Mouse (Mus musculus) midbrain, embryonic 16.5 days (tissue): ENCODE results near the gene Upk1a. TPM values are rescaled to one million over a fixed set of nuclear protein-coding genes. Genes with fewer than 3 reads are reported as not detected.

ENCODE experiments used
- ATAC-seq: fragments of 200-750 bp; cut with Nextera tagmentation; 2 replicates; pipeline ENCODE4 v1.8.0; 2017; ENCODE audit warnings: moderate TSS enrichment
- H3K27ac ChIP-seq: fragments of 300-500 bp; sonication (generic); 2 replicates; pipeline ENCODE4 v1.5.1; 2014; ENCODE audit warnings: mild to moderate bottlenecking, low read length, mixed read lengths
- H3K27me3 ChIP-seq: fragments of 300-500 bp; sonication (generic); 2 replicates; pipeline ENCODE4 v1.6.1; 2014; ENCODE audit warnings: low read depth, low read length, mixed read lengths; ENCODE audit not compliant: control insufficient read depth, insufficient read depth
- H3K36me3 ChIP-seq: fragments of 300-500 bp; sonication (generic); 2 replicates; pipeline ENCODE4 v1.6.1; 2014; ENCODE audit warnings: mild to moderate bottlenecking, low read length, moderate library complexity, mixed read lengths; ENCODE audit not compliant: control insufficient read depth, insufficient read depth
- H3K4me1 ChIP-seq: fragments of 300-500 bp; sonication (generic); 2 replicates; pipeline ENCODE4 v1.6.1; 2014; ENCODE audit warnings: mild to moderate bottlenecking, low read length, mixed read lengths; ENCODE audit not compliant: control insufficient read depth, insufficient read depth
- H3K4me2 ChIP-seq: fragments of 300-500 bp; sonication (generic); 2 replicates; pipeline ENCODE4 v1.6.1; 2014; ENCODE audit warnings: mild to moderate bottlenecking, low read length, mixed read lengths
- H3K4me3 ChIP-seq: fragments of 300-500 bp; sonication (generic); 2 replicates; pipeline ENCODE4 v1.5.1; 2014; ENCODE audit warnings: low read depth, mild to moderate bottlenecking, low read length, moderate library complexity, mixed read lengths
- H3K9ac ChIP-seq: fragments of 300-500 bp; sonication (generic); 2 replicates; pipeline ENCODE4 v1.6.1; 2014; ENCODE audit warnings: low read depth, low read length, mixed read lengths
- H3K9me3 ChIP-seq: fragments of 300-500 bp; sonication (generic); replicated peaks from 2 replicates; pipeline ENCODE4 v1.6.1; 2014; ENCODE audit warnings: mild to moderate bottlenecking, low read length, mixed read lengths; ENCODE audit not compliant: control insufficient read depth, poor library complexity, severe bottlenecking
- WGBS: fragments of 180-500 bp; shearing (Covaris S2); extraction: QIAGEN DNeasy Blood & Tissue Kit; methylation state at CpG from one replicate; pipeline ENCODE4 v1.1.7; 2014; 5-methylcytosine and 5-hydroxymethylcytosine counted together
- polyA plus RNA-seq: library from polyadenylated mRNA; unstranded; fragments of >200 nt; fragmentation: Nextera tagmentation; extraction: Ambion mirVana; gene quantifications from 2 replicates; pipeline ENCODE4 v1.2.1, GENCODE M21; 2015

The Upk1a gene
- polyA plus RNA-seq, 1 experiment from 2014 or later, result 0.46 TPM

DNA sequence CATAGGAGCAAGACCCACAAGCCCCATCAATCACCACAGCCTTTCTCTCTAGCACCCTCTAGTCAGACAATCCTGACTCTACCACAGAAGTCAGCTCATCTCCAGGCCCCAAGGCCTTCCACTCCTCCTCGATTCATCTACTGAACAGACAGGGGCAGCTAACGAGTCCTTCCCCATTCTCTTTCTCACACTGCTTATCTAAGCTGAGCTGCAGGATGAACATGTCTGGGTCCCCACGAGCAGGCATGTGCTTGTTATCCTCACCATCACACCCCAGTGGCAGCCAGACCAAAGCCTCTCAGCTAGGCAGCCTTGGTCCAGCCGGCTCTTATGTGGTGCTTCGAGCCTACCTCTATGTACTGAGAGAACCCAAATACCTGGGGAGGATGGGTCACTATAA, 40.3 kb downstream of the Upk1a start:
- H3K9ac ChIP-seq, result no peak overlapping the region
- no peak overlapping the region for H3K4me2 ChIP-seq
- no peaks in the 10 kb centered on the region for H3K4me1 ChIP-seq
- WGBS, result 95% methylated on average over 5 of the region's 5 CpGs
- no peak for ATAC-seq
- no peaks in the 10 kb centered on the region for H3K9me3 ChIP-seq
- no peaks in the 10 kb centered on the region for H3K27me3 ChIP-seq
- H3K36me3 ChIP-seq, result peaks cover 73% of the 10 kb centered on the region
- no peak overlapping the region for H3K4me3 ChIP-seq
- H3K27ac ChIP-seq, result no peak overlapping the region

DNA sequence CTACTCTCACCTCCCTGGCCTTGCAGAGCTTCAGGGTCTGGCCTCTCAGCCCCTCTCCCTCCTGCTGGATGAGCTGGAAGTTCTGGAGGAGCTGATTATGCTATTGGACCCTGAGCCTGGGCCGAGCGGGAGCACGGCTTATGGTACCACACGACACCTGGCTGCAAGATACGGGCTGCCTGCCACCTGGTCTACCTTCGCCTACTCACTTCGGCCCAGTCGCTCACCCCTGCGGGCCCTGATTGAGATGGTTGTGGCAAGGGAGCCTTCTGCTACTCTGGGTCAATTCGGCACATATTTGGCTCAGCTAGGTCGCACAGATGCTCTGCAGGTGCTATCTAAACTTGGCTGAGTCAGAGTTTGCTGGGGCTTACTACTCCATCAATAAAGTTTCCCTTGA, 45.1 kb downstream of the Upk1a start:
- Histone ChIP-seq H3K36me3 (peaks cover 46% of the 10 kb centered on the region), H3K4me2 (no peak overlapping the region), H3K27me3 (no peaks in the 10 kb centered on the region), H3K4me3 (no peak overlapping the region), H3K27ac (no peak overlapping the region), H3K9me3 (no peaks in the 10 kb centered on the region), H3K9ac (no peak overlapping the region), H3K4me1 (peaks cover 7% of the 10 kb centered on the region; the same call in 1 of the 2 replicates)
- ATAC-seq, result no peak
- WGBS, result 93% methylated on average over 11 of the region's 11 CpGs

- H3K4me3 ChIP-seq, result no peak overlapping the region
- no peak for ATAC-seq
- peaks cover 12% of the 10 kb centered on the region; the same call in 1 of the 2 replicates for H3K4me1 ChIP-seq
- H3K27ac ChIP-seq, result no peak overlapping the region
- peaks cover 36% of the 10 kb centered on the region for H3K36me3 ChIP-seq
- no peak overlapping the region for H3K9ac ChIP-seq
- no peaks in the 10 kb centered on the region for H3K9me3 ChIP-seq
- no peaks in the 10 kb centered on the region for H3K27me3 ChIP-seq
- WGBS, result 89% methylated on average over 9 of the region's 9 CpGs
- H3K4me2 ChIP-seq, result no peak overlapping the region
Observed at GRCm38 (mm10) chr7:30566033-30566432, 46.6 kb downstream of the Upk1a start.

DNA sequence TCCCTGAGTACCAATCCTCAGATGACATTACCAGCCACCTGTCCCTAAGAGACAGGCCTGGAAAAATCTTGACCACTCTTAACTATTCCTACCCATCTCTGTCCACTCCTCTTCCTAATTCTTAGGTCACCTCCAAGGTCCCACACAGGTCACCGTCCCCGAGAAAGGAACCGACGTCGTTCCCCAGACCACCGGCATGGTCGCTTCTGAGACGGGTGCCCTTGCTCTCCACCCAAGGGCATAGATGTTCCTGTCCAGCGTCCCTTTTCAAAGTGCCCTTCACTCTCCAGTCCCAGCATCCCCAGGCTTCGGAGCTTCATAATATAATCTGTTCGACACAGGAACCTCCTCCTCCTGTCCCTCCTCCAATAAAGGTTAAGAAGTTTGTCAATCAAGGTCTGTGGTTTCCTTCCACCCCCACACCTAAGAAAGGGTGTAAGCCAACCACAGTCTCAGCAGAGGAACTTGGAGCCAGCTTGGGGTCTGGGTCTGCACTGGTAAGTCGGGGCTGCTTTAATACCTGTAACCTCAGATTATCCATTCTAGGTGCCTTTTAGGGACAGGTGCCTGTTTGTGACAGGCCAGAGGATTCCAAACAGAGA, 47.6 kb downstream of the Upk1a start, which contains the start of gene Igflr1:
TSS of gene Igflr1 (plus strand) at position 458 of the 602 bp plus-strand sequence.
- peak within 1 kb of the TSS; percentile 60; the same call in 1 of the 2 replicates for H3K4me2 ChIP-seq
- no peak within 1 kb of the TSS for H3K4me3 ChIP-seq
- 94% methylated on average over 12 of the region's 12 CpGs for WGBS
- H3K9ac ChIP-seq, result no peak within 1 kb of the TSS
- H3K9me3 ChIP-seq, result no peaks in the 10 kb centered on the region
- H3K27ac ChIP-seq, result no peak within 1 kb of the TSS
- peaks cover 29% of the 10 kb centered on the region for H3K36me3 ChIP-seq
- no peak for ATAC-seq
- no peaks in the 10 kb centered on the region for H3K27me3 ChIP-seq
- peaks cover 14% of the 10 kb centered on the region; the same call in 1 of the 2 replicates for H3K4me1 ChIP-seq

- no peak for ATAC-seq
- H3K4me1 ChIP-seq, result peaks cover 20% of the 10 kb centered on the region
Observed at GRCm38 (mm10) chr7:30563906-30564280, 48.8 kb downstream of the Upk1a start.

GRCm38 (mm10) chr7:30563117-30563905, 49.3 kb downstream of the Upk1a start, which contains the start of the genes U2af1l4, Gm49396 and Psenen:
TSS of gene U2af1l4 (plus strand) at chr7:30563301.
TSS of gene Gm49396 (plus strand) at chr7:30563344.
TSS of gene Psenen (minus strand) at chr7:30563627.
- Histone ChIP-seq H3K27ac (peak within 1 kb of the TSS; percentile 92), H3K36me3 (peaks cover 15% of the 10 kb centered on the region), H3K4me1 (peaks cover 26% of the 10 kb centered on the region), H3K4me3 (peak within 1 kb of the TSS; percentile 70), H3K9ac (peak within 1 kb of the TSS; percentile 73), H3K4me2 (peak within 1 kb of the TSS; percentile 83), H3K9me3 (no peaks in the 10 kb centered on the region), H3K27me3 (no peaks in the 10 kb centered on the region)
- WGBS, result under 1% methylated on average over 45 of the region's 45 CpGs
- ATAC-seq, result peak; percentile 85

More at GRCm38 (mm10) chr7:30563906-30564280, 48.8 kb downstream of the Upk1a start:
- WGBS, result 27% methylated on average over 6 of the region's 6 CpGs
- Histone ChIP-seq H3K27me3 (no peaks in the 10 kb centered on the region), H3K4me3 (peak overlapping the region; percentile 70), H3K9me3 (no peaks in the 10 kb centered on the region), H3K4me2 (peak overlapping the region; percentile 60), H3K36me3 (peaks cover 19% of the 10 kb centered on the region), H3K27ac (peak overlapping the region; percentile 92; the same call in 1 of the 2 replicates), H3K9ac (peak overlapping the region; percentile 73; the same call in 1 of the 2 replicates)

GRCm38 (mm10) chr7:30562526-30563116, 50.0 kb downstream of the Upk1a start:
- H3K27me3 ChIP-seq, result no peaks in the 10 kb centered on the region
- H3K4me3 ChIP-seq, result peak overlapping the region; percentile 70
- peaks cover 28% of the 10 kb centered on the region for H3K4me1 ChIP-seq
- peak overlapping the region; percentile 61 for H3K9ac ChIP-seq
- peak overlapping the region; percentile 74 for H3K27ac ChIP-seq
- H3K9me3 ChIP-seq, result no peaks in the 10 kb centered on the region
- H3K36me3 ChIP-seq, result peaks cover 14% of the 10 kb centered on the region
- peak overlapping the region; percentile 83 for H3K4me2 ChIP-seq
- WGBS, result 1% methylated on average over 27 of the region's 27 CpGs
- no peak; the same call in 1 of the 2 replicates for ATAC-seq

GRCm38 (mm10) chr7:30560296-30560695, 52.4 kb downstream of the Upk1a start:
- WGBS, result 63% methylated on average over 2 of the region's 2 CpGs
- Histone ChIP-seq H3K27me3 (no peaks in the 10 kb centered on the region), H3K27ac (no peak overlapping the region; the same call in 1 of the 2 replicates), H3K4me2 (peak overlapping the region; percentile 92), H3K4me1 (peaks cover 28% of the 10 kb centered on the region), H3K9ac (no peak overlapping the region), H3K4me3 (no peak overlapping the region), H3K36me3 (peaks cover 14% of the 10 kb centered on the region), H3K9me3 (no peaks in the 10 kb centered on the region)
- ATAC-seq, result no peak
